Mouse (Mus musculus) mouse embryonic stem cell (cell line): ENCODE measurements around the gene Rhob.
"Not testable (repeated sequence)": the region's sequence is repeated elsewhere in the genome, so short reads cannot be mapped to it uniquely, and the experiment has no call there.

ENCODE experiments used
- in situ Hi-C, 2 experiments: fragments of 300-500 bp; cut with MboI; formaldehyde crosslinking; loops; 1 replicate in 1 of 2; 3 replicates in 1 of 2; pipeline ENCODE4 v1.14.3; 2019 to 2020; ENCODE audit warnings: low sequenced_read_pairs in 2 of 2, low pct_unique_long_range_greater_than_20kb in 1 of 2, mixed read lengths in 1 of 2; ENCODE audit not compliant: unreplicated experiment in 1 of 2

Gene Rhob

GRCm38 (mm10) chr12:8461575-8461974 is 38.2 kb downstream of the Rhob start:
- in situ Hi-C loops = not testable (repeated sequence)

- in situ Hi-C loops = no loop called here
Observed at GRCm38 (mm10) chr12:8458400-8458799, 41.4 kb downstream of the Rhob start.

DNA sequence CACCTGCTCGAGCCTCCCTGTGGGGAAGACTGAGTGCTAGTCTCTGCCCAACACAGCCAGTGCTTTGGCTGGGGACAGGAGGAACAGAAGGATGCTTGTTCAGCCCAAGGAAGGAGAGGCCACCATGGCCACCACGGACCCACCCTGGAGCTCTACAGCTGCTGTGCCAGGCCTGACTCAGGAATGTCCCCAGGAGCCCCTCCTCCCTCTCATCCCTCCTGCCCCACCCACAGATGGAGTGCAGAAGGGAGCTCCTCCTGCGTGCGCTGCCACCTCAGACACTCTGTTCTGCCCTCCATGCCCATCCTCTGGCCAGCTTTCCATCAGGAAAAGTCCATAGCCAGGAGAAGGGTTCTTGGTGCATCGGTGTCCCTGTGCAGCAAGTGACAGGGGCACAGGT is 42.8 kb downstream of the Rhob start:
- in situ Hi-C loops = no loop called here

DNA sequence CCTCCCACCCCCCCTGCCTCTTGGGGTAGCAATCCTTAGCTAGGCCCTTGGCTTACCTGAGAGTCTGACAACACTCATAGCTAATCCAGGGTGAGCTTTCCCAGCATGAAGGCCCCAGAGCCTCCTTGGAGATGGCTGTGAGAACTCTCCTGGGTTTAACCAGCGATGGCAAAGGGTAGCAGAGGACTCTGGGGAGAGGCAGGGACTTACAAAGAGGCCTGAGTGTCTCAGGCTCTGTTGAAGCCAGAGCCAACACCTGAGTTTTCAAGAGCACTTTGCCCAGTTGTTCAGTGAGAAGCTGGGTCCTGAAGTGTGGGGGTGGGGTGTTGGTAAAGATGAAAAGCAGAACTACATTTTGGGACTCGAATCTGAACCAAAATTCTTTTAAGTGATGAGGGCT is 44.8 kb downstream of the Rhob start:
- in situ Hi-C loops = no loop called here

DNA sequence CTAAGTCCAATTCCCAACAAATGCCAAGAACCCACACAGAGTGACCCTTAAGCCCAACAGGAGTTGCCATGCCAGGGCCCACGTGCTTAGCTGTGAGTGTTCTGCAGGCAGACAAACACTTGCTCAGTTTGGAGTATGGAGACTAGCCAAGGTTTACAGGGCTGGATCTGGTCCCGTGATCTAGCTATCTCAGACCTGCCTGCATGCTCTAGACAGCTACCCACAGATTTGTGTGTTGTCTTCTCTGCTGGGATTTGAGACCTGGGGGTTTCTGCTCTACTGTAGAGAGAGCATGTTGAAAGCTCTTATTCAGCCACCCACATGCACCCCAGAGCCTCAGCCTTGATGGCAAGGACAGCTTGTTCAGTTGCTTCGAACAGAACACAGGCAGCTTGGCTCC is 45.3 kb downstream of the Rhob start:
- in situ Hi-C loops = no loop called here

- in situ Hi-C loops = no loop called here
Observed at GRCm38 (mm10) chr12:8452766-8453621, 46.8 kb downstream of the Rhob start.

DNA sequence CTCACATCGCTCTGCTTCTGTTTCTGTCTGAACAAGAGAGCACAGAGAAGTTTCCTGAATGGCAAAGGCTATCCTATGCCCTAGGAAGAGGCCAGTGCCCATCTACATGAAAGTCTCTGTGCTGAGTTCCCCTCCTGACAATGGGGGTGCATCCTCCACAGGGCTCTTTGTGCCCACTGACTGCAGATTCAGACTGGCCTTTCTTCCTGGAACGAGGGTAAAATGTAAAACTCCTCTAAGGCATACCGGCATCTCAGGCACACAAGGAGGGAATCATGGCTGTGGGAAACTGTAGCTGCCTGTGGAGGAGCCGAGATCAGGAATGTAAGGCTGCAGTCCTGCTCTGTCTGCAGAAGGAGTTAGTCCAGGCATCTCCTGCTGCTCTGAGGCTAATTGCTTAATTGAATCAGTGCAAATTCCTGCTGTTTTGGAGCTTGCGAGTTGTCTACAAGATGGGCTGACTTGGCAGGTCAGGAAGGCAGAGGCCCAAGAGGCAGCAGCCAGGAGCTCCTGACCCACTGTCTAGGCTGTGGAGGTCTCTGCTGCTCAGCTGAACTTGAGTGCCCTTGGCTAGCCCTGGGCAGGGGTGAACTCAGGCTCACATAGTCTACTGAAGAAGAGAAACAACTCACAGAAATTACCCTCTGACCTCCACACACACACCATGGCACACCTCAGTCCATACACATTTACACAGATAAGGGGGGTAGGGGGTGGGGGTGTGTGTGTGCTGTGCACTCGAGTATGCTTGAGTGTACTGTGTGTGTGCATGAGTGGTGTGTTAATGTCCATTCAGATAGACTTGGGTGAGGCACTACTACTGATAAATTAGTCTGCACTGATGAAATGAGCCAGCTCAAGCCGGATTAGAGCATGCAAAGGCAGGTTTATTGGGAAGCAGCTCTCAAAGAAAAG is 48.0 kb downstream of the Rhob start:
- in situ Hi-C loops = no loop called here

GRCm38 (mm10) chr12:8450639-8451038 is 49.2 kb downstream of the Rhob start:
- in situ Hi-C loops = no loop called here

- in situ Hi-C loops = no loop called here
Observed at GRCm38 (mm10) chr12:8450028-8450427, 49.8 kb downstream of the Rhob start.
